Mouse (Mus musculus) neural tube, embryonic 10.5 days (tissue): ENCODE results near the gene Dbndd2.
A peak's percentile ranks its signal among the peaks of the same experiment; 100 is the strongest.

ENCODE experiments used
- DNase-seq: peaks from one replicate; pipeline ENCODE4 v3.0.0-alpha.2; 2017; ENCODE audit warnings: low spot score; ENCODE audit errors: extremely low spot score

Dbndd2 gene

GRCm38 (mm10) chr2:164453887-164454500 lies 31.9 kb upstream of the Dbndd2 start:
- DNase-seq = no peak

GRCm38 (mm10) chr2:164454846-164455245 lies 31.1 kb upstream of the Dbndd2 start:
- DNase-seq = no peak

GRCm38 (mm10) chr2:164455421-164456190 lies 30.3 kb upstream of the Dbndd2 start:
- DNase-seq = no peak

GRCm38 (mm10) chr2:164456413-164456812 lies 29.5 kb upstream of the Dbndd2 start:
- DNase-seq = no peak

GRCm38 (mm10) chr2:164456864-164457300 lies 29.0 kb upstream of the Dbndd2 start, which contains the start of gene Sys1:
Sys1 (plus strand) TSS chr2:164456964.
- DNase-seq = peak; percentile 36

DNA sequence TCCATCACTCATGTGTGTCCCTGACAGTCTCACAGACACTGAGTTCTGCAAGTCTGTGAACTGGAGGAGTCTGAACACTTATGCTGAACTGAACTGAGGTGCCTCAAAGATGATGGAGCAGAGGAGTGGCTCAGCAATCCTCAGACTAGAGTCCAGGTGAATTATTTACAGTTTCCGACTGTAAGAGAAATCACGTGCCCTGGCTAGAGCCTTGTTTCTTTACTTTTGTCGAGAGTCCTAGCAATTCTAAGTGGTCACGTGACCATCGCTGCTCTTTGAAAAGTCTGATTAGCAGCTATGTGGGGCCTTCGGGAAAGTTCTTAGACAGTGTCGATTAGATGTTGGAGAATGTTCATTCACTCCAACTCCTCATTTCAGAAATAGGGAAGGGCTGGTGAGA lies 28.0 kb upstream of the Dbndd2 start:
- DNase-seq = no peak

- DNase-seq = no peak
These were observed 27.4 kb upstream of the Dbndd2 start for GRCm38 (mm10) chr2:164458535-164458934.

GRCm38 (mm10) chr2:164460745-164461551 lies 25.0 kb upstream of the Dbndd2 start, which contains the start of gene Gm20458:
Gm20458 (plus strand) TSS chr2:164460967.
- DNase-seq = peak; percentile 96

DNA sequence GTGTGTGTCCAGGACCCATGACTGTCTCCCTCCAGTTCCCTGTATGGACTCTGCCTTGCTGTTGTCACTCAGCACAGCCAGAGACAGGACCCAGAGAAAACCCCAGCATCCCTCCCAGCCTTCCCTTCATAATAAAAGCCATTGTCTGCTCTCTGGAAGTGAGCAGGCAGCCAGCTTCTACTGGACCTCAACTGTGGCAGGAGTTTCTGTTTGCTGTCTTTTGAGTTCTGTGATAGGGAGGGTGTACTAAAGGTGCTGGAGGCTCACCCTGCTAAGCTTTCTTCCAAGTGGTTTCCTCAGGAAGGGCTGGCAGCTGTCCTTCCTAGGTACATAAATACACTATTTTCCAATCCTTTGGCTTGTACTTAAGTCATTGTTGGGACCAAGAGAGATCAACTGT lies 20.7 kb upstream of the Dbndd2 start:
- no peak for DNase-seq

- no peak for DNase-seq
These were observed 19.1 kb upstream of the Dbndd2 start for GRCm38 (mm10) chr2:164466787-164467186.

DNA sequence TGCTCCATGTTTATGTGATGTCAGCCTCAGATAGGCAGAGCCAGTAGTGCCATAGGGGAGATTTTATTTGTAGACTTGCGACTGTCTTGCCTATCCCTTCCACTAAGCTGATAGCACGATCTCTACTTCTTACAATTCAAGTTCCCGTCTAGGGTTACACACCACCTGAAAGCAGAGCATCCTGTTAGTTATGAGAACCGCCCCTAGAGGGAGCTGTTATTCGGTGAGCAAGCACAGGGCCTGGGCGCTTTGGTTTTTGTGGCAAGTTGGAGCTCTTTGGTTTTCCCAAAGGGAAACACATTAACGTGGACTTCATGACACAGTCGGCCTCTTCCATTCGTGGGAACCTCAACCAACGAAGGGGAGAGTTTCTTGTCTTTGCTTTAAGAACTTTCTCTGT lies 15.7 kb upstream of the Dbndd2 start:
- peak; percentile 30 for DNase-seq

- DNase-seq = no peak
These were observed 12.3 kb upstream of the Dbndd2 start, which contains the start of gene Trp53tg5 for GRCm38 (mm10) chr2:164473624-164474023. Trp53tg5 (minus strand) TSS chr2:164473724.

- DNase-seq = peak; percentile 55
These were observed 580 bp downstream of the Dbndd2 start for GRCm38 (mm10) chr2:164486258-164487114.

- DNase-seq = no peak
These were observed 1.2 kb downstream of the Dbndd2 start for GRCm38 (mm10) chr2:164487115-164487527.

GRCm38 (mm10) chr2:164487812-164488211 lies 1.9 kb downstream of the Dbndd2 start:
- DNase-seq = no peak

- DNase-seq = no peak
These were observed 8.2 kb downstream of the Dbndd2 start for GRCm38 (mm10) chr2:164494126-164494525.

DNA sequence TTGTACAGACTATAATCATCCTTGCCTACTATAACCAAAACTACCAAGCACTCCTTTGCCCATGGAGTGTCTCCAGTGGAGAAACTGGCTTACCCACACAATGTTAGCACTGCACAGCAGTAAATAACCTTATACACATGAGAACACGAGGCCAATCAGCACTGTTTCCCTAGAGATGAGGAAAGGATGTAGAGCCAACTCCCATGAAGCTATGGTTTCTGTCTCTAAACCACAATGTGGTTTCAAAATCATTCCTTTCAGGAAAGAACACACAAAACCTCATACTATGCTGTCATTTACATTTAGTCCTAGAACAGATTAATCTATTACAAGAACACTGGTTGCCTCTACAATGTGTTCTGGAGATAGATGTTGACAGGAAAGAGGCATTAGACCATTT lies 10.4 kb downstream of the Dbndd2 start:
- DNase-seq = no peak

DNA sequence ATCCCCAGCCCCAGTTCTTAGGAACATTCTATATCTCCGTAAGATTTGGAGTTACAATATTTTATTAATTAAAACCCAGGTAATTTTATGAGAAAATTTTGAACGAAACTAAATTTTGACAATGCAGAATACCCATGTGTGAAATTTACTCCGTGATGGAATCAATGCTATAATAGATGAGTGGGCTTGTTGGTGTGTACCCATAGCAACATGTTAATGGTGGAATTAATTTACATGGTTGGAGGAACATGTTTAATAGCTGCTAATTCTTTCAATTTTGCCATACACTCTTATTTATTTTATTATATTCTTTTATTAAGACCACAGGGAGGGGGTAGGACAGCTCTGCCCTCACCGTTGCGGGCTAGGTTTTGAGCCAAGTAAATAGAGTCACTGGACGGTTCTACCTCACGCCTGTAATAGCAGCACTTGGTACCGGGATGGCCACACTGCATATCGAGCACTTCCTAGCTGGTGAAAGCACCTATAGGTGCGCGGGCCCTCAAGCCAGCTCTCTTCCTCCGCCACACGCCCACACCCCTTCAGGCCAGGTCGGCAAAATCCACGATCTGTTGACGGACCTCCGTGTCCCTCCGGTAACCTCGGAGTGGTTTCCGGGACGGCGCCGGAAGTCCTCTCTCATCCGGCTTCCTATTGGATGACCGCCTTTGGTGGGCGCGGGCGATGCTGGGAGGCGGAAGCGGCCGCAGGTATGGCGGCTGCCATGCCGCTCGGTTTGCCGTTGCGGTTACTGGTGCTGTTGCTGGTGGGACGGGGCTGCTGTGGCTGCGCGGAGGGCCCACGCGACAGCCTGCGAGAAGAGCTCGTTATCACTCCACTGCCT lies 11.2 kb downstream of the Dbndd2 start, which contains the start of gene Pigt:
TSS of gene Pigt (plus strand) at position 674 of the 844 bp plus-strand sequence.
- peak; percentile 88 for DNase-seq

DNA sequence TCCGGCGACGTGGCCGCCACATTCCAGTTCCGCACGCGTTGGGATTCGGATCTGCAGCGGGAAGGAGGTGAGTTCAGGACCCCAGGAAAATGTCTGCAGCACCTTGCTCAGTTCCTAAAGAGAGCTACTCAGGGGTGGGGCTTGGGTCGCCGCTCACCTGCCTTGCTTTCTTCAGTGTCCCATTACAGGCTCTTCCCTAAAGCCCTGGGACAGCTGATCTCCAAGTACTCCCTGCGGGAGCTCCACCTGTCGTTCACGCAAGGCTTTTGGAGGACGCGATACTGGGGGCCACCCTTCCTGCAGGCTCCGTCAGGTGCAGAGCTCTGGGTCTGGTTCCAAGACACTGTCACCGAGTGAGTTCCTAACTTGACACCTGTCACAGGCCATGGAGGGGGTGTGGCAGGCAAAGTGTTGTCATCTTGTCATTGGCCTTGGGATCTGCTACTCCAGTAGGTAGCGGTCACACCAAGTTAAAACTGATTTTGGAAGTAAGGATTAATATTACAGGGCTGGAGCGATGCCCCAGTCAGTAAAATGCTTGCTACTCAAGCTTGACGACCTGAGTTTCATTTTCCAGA lies 11.9 kb downstream of the Dbndd2 start:
- no peak for DNase-seq
